Mouse (Mus musculus): ENCODE measurements around the gene 4931428L18Rik. TPM values are rescaled to one million over a fixed set of nuclear protein-coding genes. Genes with fewer than 3 reads are reported as not detected.

The 4931428L18Rik gene
- polyA plus RNA-seq, 1 experiment: not detected

- no peak overlapping the region for H3K27ac ChIP-seq (ENCODE audit: control insufficient read depth, insufficient read depth, low read length)
- no peaks in the 10 kb centered on the region for H3K36me3 ChIP-seq (ENCODE audit: control insufficient read depth, insufficient read depth, low read length)
- DNase-seq: no peak
- no peak for TF ChIP-seq POLR2A (IDR thresholded peaks at IDR 0.05; ENCODE audit: control insufficient read depth, extremely low read depth, insufficient read depth, low read length, poor library complexity)
- no peak for TF ChIP-seq CTCF (IDR thresholded peaks at IDR 0.05; ENCODE audit: borderline replicate concordance, control insufficient read depth, extremely low read depth, insufficient read depth, low read length, poor library complexity)
- H3K4me1 ChIP-seq (replicated peaks; ENCODE audit: control insufficient read depth, insufficient read depth, low read length): no peaks in the 10 kb centered on the region
- no peak overlapping the region for H3K4me3 ChIP-seq (ENCODE audit: control insufficient read depth, insufficient read depth, low read length)
- WGBS: 90% methylated on average over 2 of the region's 2 CpGs
- no peaks in the 10 kb centered on the region for H3K27me3 ChIP-seq (ENCODE audit: control insufficient read depth, insufficient read depth, low read length)
Observed at GRCm38 (mm10) chr1:31096466-31096793, 126.1 kb downstream of the 4931428L18Rik start.

DNA sequence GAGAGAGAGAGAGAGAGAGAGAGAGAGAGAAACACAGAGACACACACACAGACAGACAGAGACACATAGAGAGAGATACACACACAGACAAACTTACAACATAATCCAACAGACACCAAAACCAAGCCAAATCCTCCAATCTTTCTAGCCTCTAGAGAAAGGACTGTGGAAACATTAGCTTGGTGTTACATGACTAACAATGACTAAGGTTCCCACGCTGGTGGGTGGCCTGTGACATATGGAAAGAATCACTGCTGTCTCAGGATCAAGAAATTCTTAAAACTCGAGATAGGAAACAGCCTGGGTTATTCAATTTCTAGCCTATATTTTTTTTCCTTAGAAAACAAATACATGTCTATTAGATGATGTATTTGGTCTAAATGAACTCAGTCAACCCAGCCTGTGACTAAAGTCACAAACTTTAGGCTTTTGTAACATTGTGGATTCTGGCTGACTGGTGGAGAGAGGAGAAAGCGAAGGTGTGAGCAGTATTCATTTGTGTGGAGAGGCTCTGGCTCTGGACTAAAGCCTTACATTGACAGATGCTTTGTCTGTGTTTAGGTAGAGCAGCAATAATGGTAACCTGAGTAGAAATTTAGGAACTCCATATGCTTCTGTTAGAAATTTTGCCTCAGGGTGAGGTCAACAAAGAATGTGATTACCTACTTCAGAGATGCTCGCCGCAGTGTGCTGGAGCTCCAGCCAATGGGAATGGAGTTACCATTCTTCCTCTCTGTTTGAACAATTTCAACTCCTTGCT lies 126.6 kb downstream of the 4931428L18Rik start:
- WGBS: 87% methylated on average over 5 of the region's 5 CpGs
- no peak for DNase-seq

GRCm38 (mm10) chr1:31094792-31095191 lies 127.7 kb downstream of the 4931428L18Rik start:
- H3K27ac ChIP-seq (ENCODE audit: control insufficient read depth, insufficient read depth, low read length): no peak overlapping the region

More for the DNA sequence above, 126.6 kb downstream of the 4931428L18Rik start:
- Histone ChIP-seq H3K4me1 (replicated peaks; ENCODE audit: control insufficient read depth, insufficient read depth, low read length) (no peaks in the 10 kb centered on the region), H3K27ac (ENCODE audit: control insufficient read depth, insufficient read depth, low read length) (no peak overlapping the region), H3K27me3 (ENCODE audit: control insufficient read depth, insufficient read depth, low read length) (no peaks in the 10 kb centered on the region), H3K36me3 (ENCODE audit: control insufficient read depth, insufficient read depth, low read length) (no peaks in the 10 kb centered on the region), H3K4me3 (ENCODE audit: control insufficient read depth, insufficient read depth, low read length) (no peak overlapping the region)
- TF ChIP-seq POLR2A (IDR thresholded peaks at IDR 0.05; ENCODE audit: control insufficient read depth, extremely low read depth, insufficient read depth, low read length, poor library complexity): no peak
- TF ChIP-seq CTCF (IDR thresholded peaks at IDR 0.05; ENCODE audit: borderline replicate concordance, control insufficient read depth, extremely low read depth, insufficient read depth, low read length, poor library complexity): no peak

GRCm38 (mm10) chr1:31093939-31094338 lies 128.5 kb downstream of the 4931428L18Rik start:
- H3K27me3 ChIP-seq (ENCODE audit: control insufficient read depth, insufficient read depth, low read length): no peaks in the 10 kb centered on the region
- no peak overlapping the region for H3K4me3 ChIP-seq (ENCODE audit: control insufficient read depth, insufficient read depth, low read length)
- no peaks in the 10 kb centered on the region for H3K36me3 ChIP-seq (ENCODE audit: control insufficient read depth, insufficient read depth, low read length)
- no peak for TF ChIP-seq POLR2A (IDR thresholded peaks at IDR 0.05; ENCODE audit: control insufficient read depth, extremely low read depth, insufficient read depth, low read length, poor library complexity)
- no peak for TF ChIP-seq CTCF (IDR thresholded peaks at IDR 0.05; ENCODE audit: borderline replicate concordance, control insufficient read depth, extremely low read depth, insufficient read depth, low read length, poor library complexity)
- DNase-seq: no peak
- 96% methylated on average over 1 of the region's 1 CpGs for WGBS
- no peak overlapping the region for H3K27ac ChIP-seq (ENCODE audit: control insufficient read depth, insufficient read depth, low read length)
- no peaks in the 10 kb centered on the region for H3K4me1 ChIP-seq (replicated peaks; ENCODE audit: control insufficient read depth, insufficient read depth, low read length)

More at GRCm38 (mm10) chr1:31094792-31095191, 127.7 kb downstream of the 4931428L18Rik start:
- no peak for DNase-seq
- 97% methylated on average over 3 of the region's 3 CpGs for WGBS
- no peaks in the 10 kb centered on the region for H3K27me3 ChIP-seq (ENCODE audit: control insufficient read depth, insufficient read depth, low read length)
- TF ChIP-seq POLR2A (IDR thresholded peaks at IDR 0.05; ENCODE audit: control insufficient read depth, extremely low read depth, insufficient read depth, low read length, poor library complexity) (no peak), CTCF (IDR thresholded peaks at IDR 0.05; ENCODE audit: borderline replicate concordance, control insufficient read depth, extremely low read depth, insufficient read depth, low read length, poor library complexity) (no peak)
- H3K4me3 ChIP-seq (ENCODE audit: control insufficient read depth, insufficient read depth, low read length): no peak overlapping the region
- no peaks in the 10 kb centered on the region for H3K4me1 ChIP-seq (replicated peaks; ENCODE audit: control insufficient read depth, insufficient read depth, low read length)
- no peaks in the 10 kb centered on the region for H3K36me3 ChIP-seq (ENCODE audit: control insufficient read depth, insufficient read depth, low read length)

- 93% methylated on average over 4 of the region's 4 CpGs for whole genome bisulfite sequencing
- Histone ChIP-seq H3K27me3 (ENCODE audit: control insufficient read depth, insufficient read depth, low read length) (no peaks in the 10 kb centered on the region), H3K4me3 (ENCODE audit: control insufficient read depth, insufficient read depth, low read length) (no peak overlapping the region), H3K27ac (ENCODE audit: control insufficient read depth, insufficient read depth, low read length) (no peak overlapping the region), H3K36me3 (ENCODE audit: control insufficient read depth, insufficient read depth, low read length) (no peaks in the 10 kb centered on the region), H3K4me1 (replicated peaks; ENCODE audit: control insufficient read depth, insufficient read depth, low read length) (no peaks in the 10 kb centered on the region)
- TF ChIP-seq CTCF (IDR thresholded peaks at IDR 0.05; ENCODE audit: borderline replicate concordance, control insufficient read depth, extremely low read depth, insufficient read depth, low read length, poor library complexity): no peak
- TF ChIP-seq POLR2A (IDR thresholded peaks at IDR 0.05; ENCODE audit: control insufficient read depth, extremely low read depth, insufficient read depth, low read length, poor library complexity): no peak
- DNase-seq: no peak
Observed at GRCm38 (mm10) chr1:31088686-31089085, 133.8 kb downstream of the 4931428L18Rik start.

GRCm38 (mm10) chr1:31072523-31073370 lies 149.7 kb downstream of the 4931428L18Rik start:
- 90% methylated on average over 6 of the region's 6 CpGs for WGBS
- no peak overlapping the region for H3K27ac ChIP-seq (ENCODE audit: control insufficient read depth, insufficient read depth, low read length)
- TF ChIP-seq CTCF (IDR thresholded peaks at IDR 0.05; ENCODE audit: borderline replicate concordance, control insufficient read depth, extremely low read depth, insufficient read depth, low read length, poor library complexity): no peak
- no peak for TF ChIP-seq POLR2A (IDR thresholded peaks at IDR 0.05; ENCODE audit: control insufficient read depth, extremely low read depth, insufficient read depth, low read length, poor library complexity)
- H3K4me1 ChIP-seq (replicated peaks; ENCODE audit: control insufficient read depth, insufficient read depth, low read length): no peaks in the 10 kb centered on the region
- no peaks in the 10 kb centered on the region for H3K36me3 ChIP-seq (ENCODE audit: control insufficient read depth, insufficient read depth, low read length)
- no peaks in the 10 kb centered on the region for H3K27me3 ChIP-seq (ENCODE audit: control insufficient read depth, insufficient read depth, low read length)
- no peak overlapping the region for H3K4me3 ChIP-seq (ENCODE audit: control insufficient read depth, insufficient read depth, low read length)
- DNase-seq: no peak

All from thymus, adult 2 months (tissue).